Mouse (Mus musculus) thymus, postnatal 10 days (tissue): ENCODE data around the gene Slc23a2.

ENCODE experiments used
- DNase-seq, 2 experiments: peaks; one replicate each; pipeline ENCODE4 v3.0.0; 2021; ENCODE audit warnings: low spot score in 2 of 2

Gene Slc23a2

GRCm38 (mm10) chr2:132020991-132021541 is 123.8 kb downstream of the Slc23a2 start:
- DNase-seq: peak; percentile 75 to 77

- no peak for DNase-seq
Observed at GRCm38 (mm10) chr2:132020420-132020819, 124.5 kb downstream of the Slc23a2 start.

- DNase-seq: peak; percentile 60 to 62
Observed at GRCm38 (mm10) chr2:132019372-132019811, 125.5 kb downstream of the Slc23a2 start.

GRCm38 (mm10) chr2:132018156-132018555 is 126.8 kb downstream of the Slc23a2 start:
- DNase-seq: no peak

- no peak for DNase-seq
Observed at GRCm38 (mm10) chr2:132017611-132018010, 127.3 kb downstream of the Slc23a2 start.

- no peak for DNase-seq
Observed at GRCm38 (mm10) chr2:132016034-132016433, 128.9 kb downstream of the Slc23a2 start.

GRCm38 (mm10) chr2:132013152-132013551 is 131.8 kb downstream of the Slc23a2 start:
- DNase-seq: no peak

GRCm38 (mm10) chr2:132010781-132011180 is 134.1 kb downstream of the Slc23a2 start:
- DNase-seq: no peak

GRCm38 (mm10) chr2:132008186-132008585 is 136.7 kb downstream of the Slc23a2 start:
- no peak for DNase-seq

- DNase-seq: no peak
Observed at GRCm38 (mm10) chr2:132007475-132007819, 137.5 kb downstream of the Slc23a2 start.

- no peak for DNase-seq
Observed at GRCm38 (mm10) chr2:132006561-132007474, 138.1 kb downstream of the Slc23a2 start.

GRCm38 (mm10) chr2:132005445-132005844 is 139.5 kb downstream of the Slc23a2 start:
- no peak for DNase-seq

GRCm38 (mm10) chr2:132004495-132005136 is 140.3 kb downstream of the Slc23a2 start:
- DNase-seq: no peak

- DNase-seq: no peak
Observed at GRCm38 (mm10) chr2:132003916-132004315, 141.0 kb downstream of the Slc23a2 start.
